Mouse (Mus musculus): Measurements from ENCODE around the gene Eprs.

GRCm38 (mm10) chr1:185354731-185355130, 8.1 kb upstream of the Eprs start:
- TF ChIP-seq CTCF (IDR thresholded peaks at IDR 0.05) (no peak), EP300 (IDR thresholded peaks at IDR 0.05) (no peak)

Measured in lung, postnatal 0 days (tissue).